Mouse (Mus musculus) liver, embryonic 14.5 days (tissue): ENCODE measurements around the gene Exoc6b.

Experiments used
- CTCF ChIP-seq: IDR thresholded peaks from 2 replicates; pipeline ENCODE4 v1.5.1; 2016; ENCODE audit warnings: antibody characterized with exemption, low read depth, control low read depth
- EP300 ChIP-seq: IDR thresholded peaks from 2 replicates; pipeline ENCODE4 v1.6.1; 2016; ENCODE audit warnings: antibody characterized with exemption, low read depth

DNA sequence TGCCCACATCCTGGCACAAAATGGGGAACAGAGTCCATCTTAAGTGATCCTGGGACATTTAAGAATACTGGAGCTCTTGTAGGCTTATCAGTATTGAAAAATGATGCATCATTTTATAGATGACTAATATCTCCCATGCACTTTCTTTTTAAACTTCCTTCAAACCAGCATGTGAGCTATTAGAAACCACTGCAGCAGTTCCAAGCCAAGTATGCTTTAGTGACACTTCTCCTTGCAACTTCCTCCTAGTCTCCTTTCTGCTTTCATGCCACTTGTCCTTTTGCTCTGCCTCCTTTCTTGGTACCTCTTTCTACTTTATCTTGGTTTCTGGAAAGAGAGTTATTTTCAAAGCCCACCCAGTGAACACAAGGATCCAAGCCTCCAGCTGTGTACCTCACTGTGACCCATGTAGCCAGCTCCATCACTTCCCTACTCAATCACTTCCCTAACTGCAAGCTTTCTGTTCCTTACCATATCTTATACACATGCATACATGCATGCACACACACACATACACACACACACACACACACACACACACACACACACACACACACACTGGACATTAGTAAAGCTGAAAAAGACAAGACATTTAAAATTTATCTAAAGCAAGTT is 316.4 kb downstream of the Exoc6b start:
- TF ChIP-seq CTCF (no peak), EP300 (no peak)
